Mouse (Mus musculus) 3134 (cell line): ENCODE data around the gene Ctnnd2.

ENCODE experiments used
- DNase-seq: peaks from one replicate; pipeline ENCODE4 v3.0.0-alpha.2; 2011; ENCODE audit warnings: low spot score; ENCODE audit not compliant: insufficient read length; ENCODE audit errors: extremely low read depth

Gene Ctnnd2

GRCm38 (mm10) chr15:30374907-30375306 lies 202.5 kb downstream of the Ctnnd2 start:
- DNase-seq = no peak

GRCm38 (mm10) chr15:30383075-30383842 lies 210.9 kb downstream of the Ctnnd2 start:
- no peak for DNase-seq

- no peak for DNase-seq
Observed at GRCm38 (mm10) chr15:30384386-30384785, 212.0 kb downstream of the Ctnnd2 start.

- DNase-seq = no peak
Observed at GRCm38 (mm10) chr15:30386489-30386888, 214.1 kb downstream of the Ctnnd2 start.

- no peak for DNase-seq
Observed at GRCm38 (mm10) chr15:30387244-30387643, 214.9 kb downstream of the Ctnnd2 start.

GRCm38 (mm10) chr15:30401111-30401510 lies 228.7 kb downstream of the Ctnnd2 start:
- DNase-seq = no peak

GRCm38 (mm10) chr15:30406254-30406653 lies 233.9 kb downstream of the Ctnnd2 start:
- no peak for DNase-seq

- no peak for DNase-seq
Observed at GRCm38 (mm10) chr15:30423146-30423545, 250.8 kb downstream of the Ctnnd2 start.

- no peak for DNase-seq
Observed at GRCm38 (mm10) chr15:30424290-30424689, 251.9 kb downstream of the Ctnnd2 start.

- DNase-seq = no peak
Observed at GRCm38 (mm10) chr15:30427342-30427741, 254.9 kb downstream of the Ctnnd2 start.

GRCm38 (mm10) chr15:30439045-30439444 lies 266.7 kb downstream of the Ctnnd2 start:
- no peak for DNase-seq

GRCm38 (mm10) chr15:30450765-30451164 lies 278.4 kb downstream of the Ctnnd2 start:
- no peak for DNase-seq

- no peak for DNase-seq
Observed at GRCm38 (mm10) chr15:30451921-30452320, 279.5 kb downstream of the Ctnnd2 start.

GRCm38 (mm10) chr15:30457541-30458250 lies 285.3 kb downstream of the Ctnnd2 start:
- DNase-seq = no peak

- no peak for DNase-seq
Observed at GRCm38 (mm10) chr15:30458671-30459070, 286.3 kb downstream of the Ctnnd2 start.

GRCm38 (mm10) chr15:30460341-30461125 lies 288.1 kb downstream of the Ctnnd2 start:
- no peak for DNase-seq

GRCm38 (mm10) chr15:30462804-30463423 lies 290.5 kb downstream of the Ctnnd2 start:
- no peak for DNase-seq

GRCm38 (mm10) chr15:30463471-30464047 lies 291.2 kb downstream of the Ctnnd2 start:
- no peak for DNase-seq

GRCm38 (mm10) chr15:30466950-30467543 lies 294.7 kb downstream of the Ctnnd2 start:
- DNase-seq = no peak

GRCm38 (mm10) chr15:30468773-30469172 lies 296.4 kb downstream of the Ctnnd2 start:
- no peak for DNase-seq
